Mouse (Mus musculus): ENCODE measurements around the gene Adam17. TPM values are rescaled to one million over a fixed set of nuclear protein-coding genes. Genes with fewer than 3 reads are reported as not detected.
A peak's percentile ranks its signal among the peaks of the same experiment; 100 is the strongest.

Gene Adam17
- polyA plus RNA-seq (2016; fragmentation: Nextera tagmentation; extraction: Ambion mirVana), result 43.6 and 44.7 TPM in 2 replicates

- H3K9ac ChIP-seq, result peak within 1 kb of the TSS; percentile 70
- ATAC-seq (ENCODE audit: insufficient number of reproducible peaks, insufficient read depth, low FRiP score, low TSS enrichment), result peak; percentile 97
- H3K4me2 ChIP-seq (replicated peaks), result peak within 1 kb of the TSS; percentile 76
- H3K36me3 ChIP-seq, result no peaks in the 10 kb centered on the region
- no peaks in the 10 kb centered on the region for H3K9me3 ChIP-seq
- H3K27ac ChIP-seq, result peak within 1 kb of the TSS; percentile 91
- under 1% methylated on average over 55 of the region's 55 CpGs for WGBS
- no peaks in the 10 kb centered on the region for H3K4me1 ChIP-seq
- H3K27me3 ChIP-seq, result no peaks in the 10 kb centered on the region
- H3K4me3 ChIP-seq, result peak within 1 kb of the TSS; percentile 55
These were observed at the start of gene Adam17 for GRCm38 (mm10) chr12:21373100-21373819. Adam17 (minus strand) TSS chr12:21373632.

- Histone ChIP-seq H3K36me3 (peaks cover 14% of the 10 kb centered on the region), H3K9ac (no peak overlapping the region), H3K27me3 (no peaks in the 10 kb centered on the region), H3K4me1 (peaks cover 14% of the 10 kb centered on the region; the same call in 1 of the 2 replicates), H3K4me3 (0 out of 2 replicates have a peak overlapping the region, but pooled peaks have one; percentile 83), H3K4me2 (replicated peaks) (peak overlapping the region; percentile 57), H3K27ac (no peak overlapping the region), H3K9me3 (no peaks in the 10 kb centered on the region)
- no peak for ATAC-seq (ENCODE audit: insufficient number of reproducible peaks, insufficient read depth, low FRiP score, low TSS enrichment)
- 30% methylated on average over 10 of the region's 11 CpGs for WGBS
These were observed 45.2 kb upstream of the Adam17 start for GRCm38 (mm10) chr12:21418621-21419131.

- peak overlapping the region; percentile 76 for H3K27ac ChIP-seq
- 5% methylated on average over 10 of the region's 10 CpGs for WGBS
- peak overlapping the region; percentile 83 for H3K4me3 ChIP-seq
- peak overlapping the region; percentile 57 for H3K4me2 ChIP-seq (replicated peaks)
- H3K9ac ChIP-seq, result peak overlapping the region; percentile 95
- no peak for ATAC-seq (ENCODE audit: insufficient number of reproducible peaks, insufficient read depth, low FRiP score, low TSS enrichment)
- peaks cover 4% of the 10 kb centered on the region for H3K9me3 ChIP-seq
- H3K4me1 ChIP-seq, result peaks cover 14% of the 10 kb centered on the region; the same call in 1 of the 2 replicates
- peaks cover 20% of the 10 kb centered on the region for H3K36me3 ChIP-seq
- no peaks in the 10 kb centered on the region for H3K27me3 ChIP-seq
These were observed 44.7 kb upstream of the Adam17 start for GRCm38 (mm10) chr12:21418083-21418482.

GRCm38 (mm10) chr12:21417100-21418070 is 44.0 kb upstream of the Adam17 start, which contains the start of gene Ywhaq:
Ywhaq (minus strand) TSS chr12:21417637.
- Histone ChIP-seq H3K4me3 (peak within 1 kb of the TSS; percentile 83), H3K9ac (peak within 1 kb of the TSS; percentile 95), H3K9me3 (peaks cover 11% of the 10 kb centered on the region), H3K4me1 (peaks cover 14% of the 10 kb centered on the region; the same call in 1 of the 2 replicates), H3K27ac (peak within 1 kb of the TSS; percentile 99), H3K36me3 (peaks cover 27% of the 10 kb centered on the region), H3K27me3 (no peaks in the 10 kb centered on the region), H3K4me2 (replicated peaks) (peak within 1 kb of the TSS; percentile 71)
- under 1% methylated on average over 96 of the region's 103 CpGs for WGBS
- peak; percentile 100 for ATAC-seq (ENCODE audit: insufficient number of reproducible peaks, insufficient read depth, low FRiP score, low TSS enrichment)

GRCm38 (mm10) chr12:21416506-21416905 is 43.1 kb upstream of the Adam17 start:
- WGBS, result under 1% methylated on average over 14 of the region's 15 CpGs
- Histone ChIP-seq H3K9ac (peak overlapping the region; percentile 78), H3K27ac (peak overlapping the region; percentile 57; the same call in 1 of the 2 replicates)

GRCm38 (mm10) chr12:21410620-21411019 is 37.2 kb upstream of the Adam17 start:
- no peaks in the 10 kb centered on the region for H3K27me3 ChIP-seq
- H3K4me2 ChIP-seq (replicated peaks), result no peak overlapping the region
- H3K9ac ChIP-seq, result no peak overlapping the region
- no peak overlapping the region for H3K27ac ChIP-seq
- 93% methylated on average over 2 of the region's 2 CpGs for WGBS
- no peak for ATAC-seq (ENCODE audit: insufficient number of reproducible peaks, insufficient read depth, low FRiP score, low TSS enrichment)
- H3K4me3 ChIP-seq, result no peak overlapping the region
- H3K4me1 ChIP-seq, result peaks cover 7% of the 10 kb centered on the region; the same call in 1 of the 2 replicates
- peaks cover 25% of the 10 kb centered on the region for H3K9me3 ChIP-seq
- H3K36me3 ChIP-seq, result peaks cover 79% of the 10 kb centered on the region

More at GRCm38 (mm10) chr12:21416506-21416905, 43.1 kb upstream of the Adam17 start:
- H3K4me3 ChIP-seq, result peak overlapping the region; percentile 83
- H3K4me2 ChIP-seq (replicated peaks), result peak overlapping the region; percentile 71
- H3K36me3 ChIP-seq, result peaks cover 36% of the 10 kb centered on the region
- no peaks in the 10 kb centered on the region for H3K27me3 ChIP-seq
- H3K9me3 ChIP-seq, result peaks cover 15% of the 10 kb centered on the region
- ATAC-seq (ENCODE audit: insufficient number of reproducible peaks, insufficient read depth, low FRiP score, low TSS enrichment), result no peak
- H3K4me1 ChIP-seq, result peaks cover 14% of the 10 kb centered on the region; the same call in 1 of the 2 replicates

GRCm38 (mm10) chr12:21409651-21410050 is 36.2 kb upstream of the Adam17 start:
- no peaks in the 10 kb centered on the region for H3K4me1 ChIP-seq
- peaks cover 78% of the 10 kb centered on the region for H3K36me3 ChIP-seq
- peaks cover 25% of the 10 kb centered on the region for H3K9me3 ChIP-seq
- no peak overlapping the region for H3K9ac ChIP-seq
- no peak overlapping the region for H3K27ac ChIP-seq
- 100% methylated on average over 3 of the region's 3 CpGs for WGBS
- no peak overlapping the region for H3K4me2 ChIP-seq (replicated peaks)
- ATAC-seq (ENCODE audit: insufficient number of reproducible peaks, insufficient read depth, low FRiP score, low TSS enrichment), result no peak
- no peak overlapping the region for H3K4me3 ChIP-seq
- H3K27me3 ChIP-seq, result no peaks in the 10 kb centered on the region

- ATAC-seq (ENCODE audit: insufficient number of reproducible peaks, insufficient read depth, low FRiP score, low TSS enrichment), result no peak
- peaks cover 74% of the 10 kb centered on the region for H3K36me3 ChIP-seq
- H3K27me3 ChIP-seq, result no peaks in the 10 kb centered on the region
- no peak overlapping the region for H3K4me3 ChIP-seq
- WGBS, result 95% methylated on average over 2 of the region's 2 CpGs
- no peak overlapping the region for H3K27ac ChIP-seq
- H3K9ac ChIP-seq, result no peak overlapping the region
- H3K9me3 ChIP-seq, result peaks cover 25% of the 10 kb centered on the region
- no peak overlapping the region for H3K4me2 ChIP-seq (replicated peaks)
- H3K4me1 ChIP-seq, result no peaks in the 10 kb centered on the region
These were observed 35.4 kb upstream of the Adam17 start for GRCm38 (mm10) chr12:21408789-21409367.

GRCm38 (mm10) chr12:21402771-21403170 is 29.3 kb upstream of the Adam17 start:
- Histone ChIP-seq H3K27me3 (no peaks in the 10 kb centered on the region), H3K9ac (no peak overlapping the region), H3K36me3 (peaks cover 31% of the 10 kb centered on the region), H3K9me3 (0 out of 2 replicates have a peak, but pooled peaks cover 6% of the 10 kb centered on the region), H3K4me1 (no peaks in the 10 kb centered on the region), H3K27ac (no peak overlapping the region), H3K4me3 (no peak overlapping the region), H3K4me2 (replicated peaks) (no peak overlapping the region)
- 96% methylated on average over 5 of the region's 5 CpGs for WGBS
- ATAC-seq (ENCODE audit: insufficient number of reproducible peaks, insufficient read depth, low FRiP score, low TSS enrichment), result no peak

GRCm38 (mm10) chr12:21386201-21386600 is 12.8 kb upstream of the Adam17 start:
- Histone ChIP-seq H3K36me3 (peaks cover 28% of the 10 kb centered on the region), H3K4me2 (replicated peaks) (no peak overlapping the region), H3K9ac (no peak overlapping the region), H3K27me3 (no peaks in the 10 kb centered on the region), H3K27ac (no peak overlapping the region), H3K4me1 (no peaks in the 10 kb centered on the region), H3K4me3 (no peak overlapping the region), H3K9me3 (no peaks in the 10 kb centered on the region)
- WGBS, result 97% methylated on average over 2 of the region's 2 CpGs
- ATAC-seq (ENCODE audit: insufficient number of reproducible peaks, insufficient read depth, low FRiP score, low TSS enrichment), result no peak

Data from embryonic facial prominence, embryonic 12.5 days (tissue).